Mouse (Mus musculus): ENCODE measurements at regions not wholly inside any gene's neighbourhood (a gene's known extent, or its start where the extent isn't known, plus 50 kb on each side); places are given as distances from the start of the nearest gene placed in this dataset.

GRCm38 (mm10) chr17:15951641-15952040, 120.8 kb upstream of the Rgmb start:
- TF ChIP-seq POLR2A (IDR thresholded peaks at IDR 0.05; ENCODE audit: insufficient read depth, low read depth, low read length) (no peak), CTCF (IDR thresholded peaks at IDR 0.05; ENCODE audit: insufficient read depth, low read depth, low read length) (no peak)
